Mouse (Mus musculus) limb, embryonic 15.5 days (tissue): Measurements from ENCODE around the gene Whrn. TPM values are rescaled to one million over a fixed set of nuclear protein-coding genes. Genes with fewer than 3 reads are reported as not detected.

Source experiments
- ATAC-seq: fragments of 200-750 bp; cut with Nextera tagmentation; 2 replicates; pipeline ENCODE4 v1.8.0; 2017; ENCODE audit warnings: low read depth, moderate TSS enrichment; ENCODE audit not compliant: insufficient number of reproducible peaks, low FRiP score, low TSS enrichment
- H3K27ac ChIP-seq: fragments of 300-500 bp; sonication (generic); 2 replicates; pipeline ENCODE4 v1.5.1; 2015; ENCODE audit warnings: moderate library complexity, mild to moderate bottlenecking, inconsistent platforms
- H3K27me3 ChIP-seq: fragments of 300-500 bp; sonication (generic); 2 replicates; pipeline ENCODE4 v1.6.1; 2015; ENCODE audit warnings: inconsistent platforms
- H3K36me3 ChIP-seq: fragments of 300-500 bp; sonication (generic); 2 replicates; pipeline ENCODE4 v1.6.1; 2015; ENCODE audit warnings: inconsistent platforms
- H3K4me1 ChIP-seq: fragments of 300-500 bp; sonication (generic); 2 replicates; pipeline ENCODE4 v1.6.1; 2015; ENCODE audit warnings: inconsistent platforms
- H3K4me2 ChIP-seq: fragments of 300-500 bp; sonication (generic); 2 replicates; pipeline ENCODE4 v1.6.1; 2015; ENCODE audit warnings: mild to moderate bottlenecking, inconsistent platforms
- H3K4me3 ChIP-seq: fragments of 300-500 bp; sonication (generic); 2 replicates; pipeline ENCODE4 v1.5.1; 2015; ENCODE audit warnings: mild to moderate bottlenecking, inconsistent platforms
- H3K9ac ChIP-seq: fragments of 300-500 bp; sonication (generic); 2 replicates; pipeline ENCODE4 v1.6.1; 2015; ENCODE audit warnings: inconsistent platforms
- H3K9me3 ChIP-seq: fragments of 300-500 bp; sonication (generic); 2 replicates; pipeline ENCODE4 v1.6.1; 2016; ENCODE audit warnings: inconsistent platforms
- WGBS: fragments of 180-500 bp; shearing (Covaris S2); methylation state at CpG from one replicate; pipeline ENCODE4 v1.1.7; 2015; 5-methylcytosine and 5-hydroxymethylcytosine counted together
- polyA plus RNA-seq: library from polyadenylated mRNA; unstranded; fragments of >200 nt; fragmentation: Nextera tagmentation; extraction: Ambion mirVana; gene quantifications from 2 replicates; pipeline ENCODE4 v1.2.1, GENCODE M21; 2015

Gene Whrn
- polyA plus RNA-seq, 1 experiment from 2014 or later: 4.8 TPM

GRCm38 (mm10) chr4:63417318-63417957 lies 78.4 kb downstream of the Whrn start:
- Histone ChIP-seq H3K27me3 (no peaks in the 10 kb centered on the region), H3K9ac (no peak overlapping the region), H3K9me3 (no peaks in the 10 kb centered on the region), H3K4me2 (no peak overlapping the region), H3K27ac (no peak overlapping the region), H3K36me3 (peaks cover 15% of the 10 kb centered on the region; the same call in 1 of the 2 replicates), H3K4me1 (peaks cover 12% of the 10 kb centered on the region), H3K4me3 (no peak overlapping the region)
- 22% methylated on average over 9 of the region's 9 CpGs for WGBS
- peak; percentile 55 for ATAC-seq

DNA sequence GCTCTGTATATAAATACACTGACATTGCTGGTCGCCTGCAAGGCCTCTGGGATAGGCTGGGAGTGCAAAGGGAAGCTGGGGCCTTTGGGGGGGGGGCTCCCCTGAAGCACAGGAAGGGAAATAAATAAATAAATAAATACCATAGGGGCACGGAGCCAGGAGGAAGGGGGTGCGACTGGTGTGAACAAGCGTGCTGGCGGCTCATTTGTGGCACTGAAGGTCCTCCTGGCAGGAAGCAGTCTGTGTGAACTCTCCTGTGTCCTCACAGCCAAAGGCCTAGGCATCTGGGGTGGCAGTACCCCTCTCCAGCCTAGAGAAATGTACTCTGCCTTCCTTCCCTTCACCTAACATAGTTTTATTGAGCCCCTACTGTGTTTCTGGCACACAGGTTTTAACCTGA lies 80.8 kb downstream of the Whrn start:
- H3K9ac ChIP-seq: no peak overlapping the region
- WGBS: 60% methylated on average over 5 of the region's 5 CpGs

DNA sequence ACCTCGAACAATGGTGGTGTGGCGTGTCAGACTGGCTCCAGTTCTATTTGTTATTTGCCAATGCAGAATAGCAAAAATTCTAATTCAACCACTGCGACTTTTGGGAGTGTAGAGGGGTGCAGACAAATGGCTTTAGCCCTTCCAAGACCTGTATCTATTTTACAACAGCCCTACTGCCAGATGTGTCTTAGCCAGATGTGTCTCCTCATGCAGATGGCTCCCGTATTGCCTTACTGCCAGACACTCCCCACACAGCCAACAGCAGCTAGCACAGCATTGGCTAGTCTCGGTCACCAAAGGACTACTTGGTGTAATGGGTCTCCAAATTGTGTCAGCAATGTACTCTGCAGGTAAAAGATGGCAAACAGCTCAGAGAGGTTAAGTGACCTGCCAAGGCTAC lies 84.6 kb downstream of the Whrn start:
- Histone ChIP-seq H3K36me3 (peaks cover 12% of the 10 kb centered on the region; the same call in 1 of the 2 replicates), H3K9ac (no peak overlapping the region), H3K27me3 (no peaks in the 10 kb centered on the region), H3K4me3 (no peak overlapping the region), H3K27ac (no peak overlapping the region), H3K9me3 (no peaks in the 10 kb centered on the region), H3K4me2 (no peak overlapping the region; the same call in 1 of the 2 replicates), H3K4me1 (peaks cover 33% of the 10 kb centered on the region)
- no peak for ATAC-seq
- 51% methylated on average over 5 of the region's 5 CpGs for WGBS

More for the DNA sequence above, 80.8 kb downstream of the Whrn start:
- no peak overlapping the region for H3K4me3 ChIP-seq
- H3K27me3 ChIP-seq: no peaks in the 10 kb centered on the region
- H3K4me1 ChIP-seq: peaks cover 13% of the 10 kb centered on the region; the same call in 1 of the 2 replicates
- no peak overlapping the region for H3K27ac ChIP-seq
- ATAC-seq: no peak
- H3K36me3 ChIP-seq: peaks cover 15% of the 10 kb centered on the region; the same call in 1 of the 2 replicates
- no peaks in the 10 kb centered on the region for H3K9me3 ChIP-seq
- no peak overlapping the region for H3K4me2 ChIP-seq

DNA sequence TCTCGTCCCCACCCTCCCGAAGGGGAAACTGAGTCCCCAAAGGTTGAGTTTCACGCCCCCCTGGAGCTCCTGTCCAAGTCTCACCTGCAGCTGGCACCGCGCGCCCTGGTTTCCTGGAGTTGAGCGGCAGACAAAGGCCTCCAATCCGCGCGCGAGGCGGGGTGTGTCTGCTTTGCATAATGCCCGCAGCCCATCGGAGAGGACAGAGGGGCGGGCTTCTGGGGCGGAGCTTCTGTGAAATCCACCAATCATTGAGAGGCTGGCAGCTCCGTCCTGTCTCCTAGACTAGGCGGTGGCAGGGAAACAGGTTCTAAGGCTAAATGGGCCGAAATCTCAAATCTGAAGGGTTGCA lies 85.2 kb downstream of the Whrn start:
- Histone ChIP-seq H3K9ac (peak overlapping the region; percentile 4; the same call in 1 of the 2 replicates), H3K9me3 (no peaks in the 10 kb centered on the region), H3K36me3 (peaks cover 7% of the 10 kb centered on the region; the same call in 1 of the 2 replicates), H3K27me3 (no peaks in the 10 kb centered on the region), H3K4me1 (peaks cover 33% of the 10 kb centered on the region), H3K4me3 (peak overlapping the region; percentile 49), H3K4me2 (peak overlapping the region; percentile 99), H3K27ac (peak overlapping the region; percentile 71)
- ATAC-seq: peak; percentile 81
- 0% methylated on average over 19 of the region's 19 CpGs for WGBS

GRCm38 (mm10) chr4:63409908-63410582 lies 85.7 kb downstream of the Whrn start:
- under 1% methylated on average over 39 of the region's 39 CpGs for WGBS
- peak; percentile 74 for ATAC-seq

DNA sequence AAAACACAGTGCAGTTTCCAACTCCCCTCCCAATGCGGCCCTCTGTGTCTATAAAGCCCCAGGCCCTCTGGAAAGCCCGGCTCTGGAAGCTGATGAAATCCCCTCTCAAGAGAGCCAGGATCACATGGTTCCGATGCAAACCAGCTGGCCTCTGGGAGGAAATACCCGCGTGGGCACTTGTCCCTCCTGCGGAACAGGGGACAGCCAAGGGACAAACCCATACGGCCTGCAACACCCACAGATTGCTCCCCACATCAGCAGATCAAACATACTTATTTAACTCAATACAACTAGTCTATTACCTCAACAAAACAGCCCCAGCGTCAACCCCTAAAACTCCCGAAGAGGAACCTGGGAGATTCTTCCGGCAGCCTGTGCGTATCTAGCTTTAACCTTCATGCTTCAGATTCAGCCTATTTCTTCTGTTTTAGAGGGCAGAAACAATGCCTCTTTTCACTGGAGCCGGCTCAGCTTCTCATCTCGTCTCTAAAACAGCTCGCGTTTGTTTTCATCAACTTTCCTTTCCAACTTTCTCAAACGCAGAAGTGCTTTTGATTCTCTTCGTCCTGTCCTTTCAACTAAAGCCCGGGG lies 86.4 kb downstream of the Whrn start:
- H3K9ac ChIP-seq: peak overlapping the region; percentile 4; the same call in 1 of the 2 replicates
- peak overlapping the region; percentile 99 for H3K4me2 ChIP-seq
- H3K4me1 ChIP-seq: peaks cover 44% of the 10 kb centered on the region
- no peaks in the 10 kb centered on the region for H3K27me3 ChIP-seq
- no peaks in the 10 kb centered on the region for H3K36me3 ChIP-seq
- no peak for ATAC-seq
- no peak overlapping the region for H3K27ac ChIP-seq
- no peaks in the 10 kb centered on the region for H3K9me3 ChIP-seq
- peak overlapping the region; percentile 49 for H3K4me3 ChIP-seq
- 1% methylated on average over 18 of the region's 18 CpGs for WGBS

More at GRCm38 (mm10) chr4:63409908-63410582, 85.7 kb downstream of the Whrn start:
- Histone ChIP-seq H3K27ac (peak overlapping the region; percentile 71), H3K9ac (peak overlapping the region; percentile 4; the same call in 1 of the 2 replicates), H3K9me3 (no peaks in the 10 kb centered on the region), H3K27me3 (no peaks in the 10 kb centered on the region), H3K4me1 (peaks cover 37% of the 10 kb centered on the region), H3K4me3 (peak overlapping the region; percentile 49), H3K36me3 (peaks cover 2% of the 10 kb centered on the region; the same call in 1 of the 2 replicates), H3K4me2 (peak overlapping the region; percentile 99)

- ATAC-seq: 0 out of 2 replicates have a peak, but pooled peaks have one; percentile 36
- Histone ChIP-seq H3K4me2 (peak overlapping the region; percentile 99), H3K9me3 (no peaks in the 10 kb centered on the region), H3K4me3 (peak overlapping the region; percentile 49; the same call in 1 of the 2 replicates), H3K36me3 (no peaks in the 10 kb centered on the region), H3K9ac (no peak overlapping the region), H3K27me3 (no peaks in the 10 kb centered on the region), H3K4me1 (peaks cover 51% of the 10 kb centered on the region), H3K27ac (peak overlapping the region; percentile 23; the same call in 1 of the 2 replicates)
- 10% methylated on average over 8 of the region's 8 CpGs for WGBS
Observed at GRCm38 (mm10) chr4:63408649-63409048, 87.1 kb downstream of the Whrn start.

DNA sequence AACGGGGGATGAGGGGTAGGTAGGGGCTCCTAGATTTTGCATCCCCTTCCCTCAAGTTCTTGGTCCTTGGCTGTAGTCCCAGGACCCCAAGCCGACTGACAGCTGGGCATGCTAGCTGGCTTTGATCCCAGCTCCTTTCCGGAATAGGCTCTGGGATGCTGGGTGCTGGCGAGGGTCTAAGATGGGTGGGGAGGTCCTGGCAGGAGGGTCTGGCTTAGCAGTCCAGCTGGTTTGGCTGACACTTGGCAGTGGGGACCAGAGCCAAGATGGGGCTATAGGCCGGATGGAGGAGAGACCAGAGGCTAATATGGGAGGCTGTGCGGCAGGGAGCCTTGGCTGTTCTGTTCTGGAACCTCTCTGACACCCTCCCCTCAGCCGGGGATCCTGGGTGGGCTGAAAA lies 87.5 kb downstream of the Whrn start:
- Histone ChIP-seq H3K4me1 (peaks cover 55% of the 10 kb centered on the region), H3K36me3 (no peaks in the 10 kb centered on the region), H3K9me3 (no peaks in the 10 kb centered on the region), H3K27ac (peak overlapping the region; percentile 23; the same call in 1 of the 2 replicates), H3K4me3 (no peak overlapping the region), H3K9ac (no peak overlapping the region), H3K27me3 (no peaks in the 10 kb centered on the region), H3K4me2 (peak overlapping the region; percentile 99)
- no peak for ATAC-seq
- 40% methylated on average over 7 of the region's 7 CpGs for WGBS

DNA sequence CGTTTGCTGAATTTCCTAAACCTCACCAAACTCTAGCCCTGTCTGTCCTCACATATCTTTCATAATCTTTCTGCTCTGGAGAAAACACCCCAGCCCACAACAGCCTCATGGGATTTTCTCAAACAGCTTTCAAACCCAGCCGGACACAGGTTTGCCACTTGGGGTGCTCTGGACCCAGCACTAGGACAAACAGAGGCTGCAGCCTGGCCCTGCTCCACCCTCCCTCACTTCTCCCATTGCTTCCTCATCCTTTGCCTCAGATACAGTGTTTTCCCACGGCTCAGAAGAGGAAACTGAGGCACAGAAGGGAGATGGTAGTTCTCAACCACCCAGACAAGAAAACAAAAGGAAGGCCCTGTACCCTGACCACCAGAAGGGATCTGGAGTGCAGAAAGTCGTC lies 90.1 kb downstream of the Whrn start:
- Histone ChIP-seq H3K9me3 (no peaks in the 10 kb centered on the region), H3K36me3 (no peaks in the 10 kb centered on the region), H3K4me3 (no peak overlapping the region), H3K4me2 (no peak overlapping the region), H3K9ac (0 out of 2 replicates have a peak overlapping the region, but pooled peaks have one; percentile 1), H3K27ac (no peak overlapping the region), H3K4me1 (peaks cover 77% of the 10 kb centered on the region), H3K27me3 (no peaks in the 10 kb centered on the region)
- ATAC-seq: no peak
- WGBS: 53% methylated on average over 4 of the region's 4 CpGs

- no peak overlapping the region for H3K4me2 ChIP-seq
- no peak for ATAC-seq
- H3K9me3 ChIP-seq: no peaks in the 10 kb centered on the region
- no peak overlapping the region for H3K9ac ChIP-seq
- H3K4me3 ChIP-seq: no peak overlapping the region
- H3K27me3 ChIP-seq: no peaks in the 10 kb centered on the region
- 23% methylated on average over 7 of the region's 7 CpGs for WGBS
- H3K27ac ChIP-seq: 0 out of 2 replicates have a peak overlapping the region, but pooled peaks have one; percentile 88
- H3K4me1 ChIP-seq: peaks cover 76% of the 10 kb centered on the region
- H3K36me3 ChIP-seq: no peaks in the 10 kb centered on the region
Observed at GRCm38 (mm10) chr4:63405051-63405450, 90.7 kb downstream of the Whrn start.

GRCm38 (mm10) chr4:63404205-63404604 lies 91.6 kb downstream of the Whrn start:
- H3K4me3 ChIP-seq: no peak overlapping the region
- ATAC-seq: no peak
- no peak overlapping the region for H3K4me2 ChIP-seq
- H3K9me3 ChIP-seq: no peaks in the 10 kb centered on the region
- H3K36me3 ChIP-seq: no peaks in the 10 kb centered on the region
- H3K27ac ChIP-seq: peak overlapping the region; percentile 88
- H3K27me3 ChIP-seq: no peaks in the 10 kb centered on the region
- H3K4me1 ChIP-seq: peaks cover 77% of the 10 kb centered on the region
- no peak overlapping the region for H3K9ac ChIP-seq
- 63% methylated on average over 7 of the region's 7 CpGs for WGBS
